Mouse (Mus musculus) spleen, adult 12 weeks (tissue): Measurements from ENCODE around the gene Stxbp4.

Source experiments
- DNase-seq: peaks from one replicate; pipeline ENCODE4 v3.0.0; 2022; ENCODE audit warnings: low spot score

The Stxbp4 gene

DNA sequence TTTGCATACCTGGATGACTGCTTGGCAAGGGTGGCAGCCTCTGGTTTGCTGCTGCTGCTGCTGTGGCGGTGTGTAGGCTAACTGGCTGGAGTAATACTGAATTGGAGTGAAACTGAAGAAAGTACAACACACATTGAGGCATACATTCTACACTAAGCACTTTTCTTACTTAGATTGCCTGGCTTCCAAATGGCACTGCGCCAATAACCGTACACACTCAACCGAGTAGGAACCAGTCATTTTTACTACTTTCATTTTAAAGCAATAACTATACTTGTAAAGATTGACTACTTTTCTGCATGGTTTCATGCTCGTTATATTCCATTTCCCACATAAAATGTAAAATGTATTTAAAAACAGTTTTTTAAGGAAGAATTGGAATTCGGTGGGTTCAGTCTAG lies 11.9 kb upstream of the Stxbp4 start:
- DNase-seq: no peak

DNA sequence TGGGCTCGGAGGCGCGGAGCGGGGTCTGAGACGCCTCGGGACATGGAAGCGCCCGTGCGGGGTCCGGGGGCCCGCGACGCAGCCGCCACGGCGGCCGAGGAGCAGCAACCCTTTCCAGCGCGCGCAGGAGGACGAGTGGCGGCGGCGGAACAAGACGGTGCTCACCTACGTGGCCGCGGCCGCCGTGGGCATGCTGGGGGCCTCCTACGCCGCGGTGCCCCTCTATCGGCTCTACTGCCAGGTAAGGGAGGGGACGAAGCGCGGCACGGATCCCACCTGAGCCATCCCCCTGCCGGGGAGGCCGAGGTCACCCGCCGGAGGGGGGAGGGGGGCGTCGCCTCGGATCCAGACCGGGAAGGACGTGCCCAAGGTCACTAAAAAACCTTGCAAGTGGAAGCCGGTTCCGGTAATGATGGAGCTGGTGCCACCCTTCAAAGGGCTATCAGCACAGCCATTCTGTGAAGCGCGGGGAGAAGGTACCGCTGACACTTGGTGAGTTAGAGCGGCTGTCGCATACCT lies 487 bp upstream of the Stxbp4 start:
- DNase-seq: no peak

DNA sequence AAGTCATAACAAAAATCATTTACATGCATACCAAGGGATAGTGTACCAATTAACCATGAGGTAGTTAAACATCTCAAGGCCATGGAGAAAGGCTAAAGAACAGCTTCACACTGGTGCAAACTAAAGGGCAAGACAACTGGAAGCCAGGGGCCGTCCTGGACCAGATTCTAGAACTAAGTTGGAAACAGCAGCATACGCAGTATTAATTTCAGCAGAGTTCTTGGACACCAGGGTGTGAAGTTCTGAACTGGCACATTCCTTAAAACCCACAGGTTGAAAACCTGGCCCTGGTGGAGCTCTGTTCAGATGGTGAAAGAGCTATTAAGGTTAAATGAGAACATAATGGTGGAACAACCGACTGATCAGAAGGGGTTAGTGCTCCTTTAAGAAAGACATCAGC lies 3.2 kb downstream of the Stxbp4 start:
- DNase-seq: no peak

DNA sequence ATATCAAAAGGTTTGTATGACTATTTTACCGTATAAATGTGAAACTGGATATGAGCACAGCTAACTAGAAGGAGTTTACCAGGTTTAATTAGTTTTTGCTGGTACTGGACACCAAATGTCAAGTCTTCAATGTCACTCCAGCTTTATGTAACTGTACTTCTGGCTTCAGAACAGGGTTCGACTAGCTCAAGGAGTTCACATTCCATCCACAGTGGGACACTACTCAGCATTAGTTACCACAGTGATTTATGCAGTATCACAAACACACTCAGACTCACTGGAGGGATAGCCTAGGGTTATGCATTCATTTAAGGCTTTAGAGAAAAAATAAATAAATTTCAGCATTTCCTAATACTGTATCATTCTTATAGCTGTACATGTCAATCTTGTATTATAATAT lies 5.4 kb downstream of the Stxbp4 start:
- DNase-seq: no peak

DNA sequence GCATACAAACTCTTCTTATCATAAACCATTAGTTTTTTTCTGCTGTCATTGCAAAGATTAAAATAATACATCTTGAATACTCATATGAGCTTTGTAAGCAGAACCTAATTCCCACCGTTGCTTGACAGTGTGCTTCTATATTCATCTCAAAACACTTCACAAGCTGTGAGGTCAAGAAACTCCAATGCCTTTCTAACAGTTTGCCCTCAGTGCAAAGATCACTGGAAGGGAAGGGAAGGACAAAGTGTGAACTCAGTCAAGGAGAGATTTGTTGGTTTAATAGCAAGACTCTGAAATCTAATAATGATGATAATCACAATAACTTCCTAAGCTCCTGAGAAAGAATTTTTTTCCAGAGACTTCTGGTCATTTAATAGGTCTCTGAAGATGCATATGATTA lies 10.1 kb downstream of the Stxbp4 start:
- no peak for DNase-seq

DNA sequence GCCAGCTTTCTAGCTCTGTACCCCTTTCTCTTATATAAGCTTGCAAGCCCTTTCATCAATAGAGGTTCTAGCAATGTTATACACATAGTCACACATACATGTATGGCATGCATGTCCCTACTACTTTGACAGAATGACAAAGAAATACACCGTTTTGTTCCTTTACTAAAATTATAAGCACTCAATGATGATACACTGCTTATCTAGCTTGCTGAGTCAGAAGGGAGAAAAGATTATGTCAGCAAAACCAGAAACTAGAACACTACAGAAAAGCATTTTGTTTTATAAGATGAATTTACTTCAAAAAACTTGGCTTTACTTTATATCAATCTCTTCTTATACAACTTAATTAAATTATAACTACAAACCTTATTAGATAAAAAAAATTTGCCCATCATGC lies 12.7 kb downstream of the Stxbp4 start:
- no peak for DNase-seq

DNA sequence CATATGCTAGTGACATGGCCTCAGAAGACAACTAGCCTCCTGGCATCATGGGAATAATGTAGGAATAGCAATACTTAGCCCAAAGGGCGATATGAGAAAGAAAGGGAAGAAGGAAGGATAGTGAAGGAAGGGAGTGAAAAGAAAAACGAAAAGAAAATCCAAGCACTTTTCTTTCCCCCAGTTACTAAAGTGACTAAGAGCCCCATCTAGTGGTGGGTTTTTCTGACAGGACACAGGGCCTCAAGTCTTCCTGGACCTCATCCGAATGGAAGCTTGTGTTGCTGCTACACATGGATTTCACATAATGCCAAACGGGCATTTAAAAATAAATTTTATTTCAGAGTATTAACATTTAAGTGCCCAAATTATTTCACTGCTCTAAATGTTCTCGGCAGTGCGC lies 14.4 kb downstream of the Stxbp4 start:
- no peak for DNase-seq

DNA sequence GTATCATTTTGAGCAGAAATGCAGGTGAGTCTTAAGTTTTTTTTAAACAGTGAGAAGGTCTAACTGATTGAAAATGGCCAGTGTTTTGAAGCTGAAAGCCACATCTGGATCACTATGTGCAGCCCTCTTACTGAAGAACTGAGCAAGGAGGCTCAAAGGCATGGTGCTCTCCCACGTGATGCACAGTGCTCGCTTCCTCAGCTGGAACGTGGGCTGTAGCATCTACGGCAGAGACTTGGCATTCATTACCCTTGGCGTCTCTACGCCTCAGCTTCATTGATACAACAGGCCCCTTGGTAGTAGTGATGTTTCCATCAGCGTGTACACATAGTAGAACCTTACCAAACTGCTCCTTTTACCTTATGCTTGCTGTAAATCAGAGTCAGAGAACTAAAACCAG lies 15.4 kb downstream of the Stxbp4 start:
- no peak for DNase-seq

DNA sequence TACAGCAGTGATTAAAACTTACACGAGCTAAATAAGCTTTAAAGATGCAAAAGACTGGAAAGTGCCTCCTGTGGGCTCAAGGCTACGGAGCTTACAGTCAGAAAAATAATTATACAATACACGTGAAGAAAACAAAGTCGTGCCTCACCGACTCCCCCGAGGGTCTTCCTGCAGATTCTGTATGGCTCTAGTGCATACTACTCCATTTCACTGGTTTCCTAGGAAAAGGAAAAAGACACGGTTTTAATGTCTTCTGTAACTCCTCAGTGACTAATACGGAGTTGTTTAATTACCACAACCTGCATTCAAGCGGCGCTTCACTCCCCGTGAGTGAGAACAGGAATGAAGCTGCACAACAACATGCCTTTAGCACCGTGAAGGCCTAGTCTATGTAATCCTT lies 15.8 kb downstream of the Stxbp4 start:
- DNase-seq: no peak

DNA sequence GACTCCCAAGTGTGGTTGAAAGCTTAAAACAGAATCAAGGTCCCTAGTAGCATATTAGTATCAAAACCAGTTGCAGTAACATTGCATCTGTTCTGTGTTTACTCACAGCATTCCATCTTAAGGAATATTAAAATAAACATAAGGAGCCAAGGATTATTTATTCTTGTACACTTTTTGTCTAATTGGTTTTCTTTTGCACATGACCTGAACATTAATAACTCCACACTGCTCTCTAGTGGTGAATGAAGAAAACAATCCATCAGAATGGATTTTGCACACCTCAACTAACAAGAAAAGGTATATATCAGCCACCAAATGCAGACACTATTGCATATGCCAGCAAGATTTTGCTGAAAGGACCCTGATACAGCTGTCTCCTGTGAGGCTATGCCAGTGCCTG lies 21.5 kb downstream of the Stxbp4 start:
- DNase-seq: no peak

DNA sequence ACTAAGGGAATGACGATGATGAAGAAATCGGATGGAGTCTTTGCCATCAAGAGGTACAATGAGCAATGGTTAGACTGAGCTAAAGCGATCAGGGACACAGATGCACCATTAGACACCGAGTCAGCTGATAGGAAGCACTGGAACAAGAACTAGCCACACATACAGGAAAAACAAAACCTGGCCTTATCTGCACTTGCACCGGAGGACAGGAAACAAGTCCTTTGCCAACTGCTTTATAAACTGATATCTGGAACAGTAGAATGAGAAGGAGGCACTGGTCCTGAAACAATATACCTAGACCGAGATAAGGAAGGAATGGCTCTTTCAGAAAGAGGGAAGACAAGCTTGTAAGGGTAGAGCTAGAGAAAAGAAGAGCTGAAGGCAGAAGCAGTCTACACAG lies 23.1 kb downstream of the Stxbp4 start:
- DNase-seq: no peak

DNA sequence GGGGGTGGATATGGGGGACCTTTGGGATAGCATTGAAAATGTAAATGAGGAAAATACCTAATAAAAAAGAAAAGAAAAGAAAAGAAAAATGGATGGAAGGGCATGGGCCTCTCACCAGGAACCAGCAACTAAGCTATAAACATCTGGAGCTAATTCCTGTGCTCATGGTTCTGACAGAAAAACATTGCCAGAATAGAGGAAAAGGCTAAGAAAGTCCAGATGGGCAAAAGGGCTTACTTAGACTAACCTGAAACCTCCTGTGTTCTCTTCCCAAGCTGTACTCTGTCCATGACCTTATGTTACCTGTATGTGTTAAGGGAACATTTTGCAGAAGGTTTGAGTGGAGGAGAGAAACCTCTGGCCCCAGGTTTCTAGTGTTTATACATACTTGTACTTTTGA lies 25.8 kb downstream of the Stxbp4 start:
- DNase-seq: no peak

DNA sequence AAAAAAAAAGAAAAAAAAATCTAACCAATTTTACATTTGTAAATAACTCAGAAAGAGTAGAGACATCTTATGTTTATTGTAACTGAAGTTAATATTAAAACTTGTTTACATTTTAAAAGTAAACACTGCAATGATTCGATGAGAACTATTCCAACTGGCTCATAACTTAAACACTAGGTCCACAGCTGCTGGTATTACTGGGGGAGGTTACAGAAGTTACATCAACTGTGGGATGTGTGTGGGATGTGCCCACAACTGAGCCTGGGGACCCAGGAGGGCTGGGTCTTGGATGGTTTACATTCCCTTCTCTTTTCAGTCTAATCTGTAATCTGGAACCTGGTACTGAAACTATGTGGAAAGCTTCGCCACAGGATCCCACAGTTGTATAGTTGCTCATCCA lies 34.8 kb downstream of the Stxbp4 start:
- DNase-seq: no peak

DNA sequence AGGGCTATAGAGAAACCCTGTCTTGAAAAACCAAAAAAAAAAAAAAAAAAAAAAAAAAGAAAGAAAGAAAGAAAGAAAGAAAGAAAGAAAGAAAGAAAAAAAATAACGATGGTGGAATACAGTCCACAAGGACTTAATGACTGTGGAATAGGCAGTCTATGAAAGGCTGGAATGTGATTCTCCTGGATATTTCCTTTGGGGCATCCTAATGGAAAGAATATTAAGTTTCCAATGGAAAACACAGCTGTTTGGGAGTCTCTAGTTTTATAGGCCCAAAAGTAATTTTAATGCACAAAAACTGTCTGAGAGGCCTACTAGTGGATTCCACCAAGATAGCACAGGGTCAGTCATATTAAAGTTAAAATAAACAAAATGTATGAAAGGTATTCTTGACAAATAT lies 42.1 kb downstream of the Stxbp4 start:
- DNase-seq: no peak

DNA sequence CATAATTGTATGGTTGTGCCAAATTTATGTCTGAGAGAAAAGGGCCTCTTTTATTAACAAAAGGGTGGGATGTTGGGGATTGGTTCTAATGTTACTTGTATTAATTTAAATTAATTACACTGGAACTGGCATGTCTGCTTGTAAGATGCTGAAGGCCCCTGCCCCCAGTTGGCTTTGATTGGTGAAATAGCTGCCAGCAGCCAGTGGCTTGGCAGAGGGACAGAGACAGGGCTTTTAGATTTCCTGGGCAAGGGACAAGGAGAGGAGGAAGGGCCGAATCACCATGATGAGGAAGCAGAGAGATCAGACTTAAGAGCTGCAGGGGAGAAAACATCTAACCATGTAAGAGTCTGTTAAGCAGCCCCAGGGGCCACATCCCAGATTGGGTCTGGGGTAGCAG lies 46.9 kb downstream of the Stxbp4 start:
- no peak for DNase-seq

DNA sequence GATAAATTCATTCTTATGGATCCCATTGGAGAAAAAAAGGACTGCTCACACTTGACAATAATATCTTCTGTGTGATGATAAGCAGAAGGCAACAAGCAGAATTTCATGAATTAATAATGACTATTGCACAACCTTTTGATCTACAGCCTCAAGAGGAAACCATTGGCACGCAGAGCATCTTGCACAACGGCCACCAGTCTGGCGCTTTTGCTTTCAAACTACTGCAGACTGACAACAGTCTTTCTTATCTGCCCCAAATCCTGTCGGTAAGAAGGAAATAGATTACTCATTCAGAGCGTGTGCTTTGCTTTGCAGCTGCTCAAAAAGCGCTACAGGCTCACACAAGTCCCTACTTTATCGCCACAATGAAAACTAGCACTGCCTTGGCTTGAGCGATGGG lies 51.7 kb downstream of the Stxbp4 start:
- DNase-seq: no peak

DNA sequence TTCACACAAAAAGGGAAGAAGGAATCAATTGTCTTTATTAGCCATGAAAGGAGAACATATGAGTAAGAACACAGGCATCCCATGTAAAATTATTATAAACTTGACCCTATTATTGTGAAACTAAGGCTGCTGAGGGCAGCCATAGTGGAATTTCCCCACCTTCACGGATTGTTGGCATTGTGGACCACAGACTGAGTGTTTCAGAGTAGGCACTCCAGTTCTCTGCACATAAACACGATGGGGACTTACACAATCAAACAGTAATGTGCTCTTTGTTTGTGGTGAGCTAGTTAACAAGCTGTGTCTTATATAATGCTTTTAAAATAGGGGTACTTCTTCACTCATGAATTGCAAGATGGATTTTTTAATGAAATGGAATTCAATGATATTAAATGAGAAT lies 52.1 kb downstream of the Stxbp4 start:
- no peak for DNase-seq

DNA sequence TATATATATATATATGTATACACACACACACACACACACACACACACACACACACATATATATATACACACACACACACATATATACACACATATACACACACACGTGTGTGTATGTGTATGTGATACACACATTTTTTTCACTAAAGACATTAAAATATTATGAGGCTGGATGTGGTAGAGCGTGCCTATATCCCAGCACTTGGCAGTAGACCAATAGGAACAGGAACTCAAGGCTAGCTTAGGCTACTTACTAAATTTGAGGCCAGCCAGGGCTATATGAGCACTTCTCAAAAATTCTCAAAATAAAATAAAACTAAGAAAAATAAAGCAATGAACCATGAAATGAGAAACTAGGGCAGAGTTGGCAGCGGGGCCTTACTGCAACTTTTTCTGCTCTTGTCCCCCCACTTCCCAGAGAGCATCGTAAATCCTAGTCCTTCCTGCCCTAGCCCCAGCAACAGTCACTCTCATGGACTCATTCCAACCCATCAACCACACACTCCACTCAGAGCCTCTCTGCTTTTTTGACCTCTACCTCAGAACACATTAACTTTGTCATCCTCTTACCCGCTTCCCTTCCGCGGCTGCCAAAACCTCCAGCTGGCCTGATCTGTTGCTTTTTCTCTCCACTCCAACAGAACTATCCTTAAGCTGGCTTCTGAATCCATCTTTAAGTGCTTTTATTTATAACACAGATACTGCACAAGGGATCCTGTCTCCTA lies 60.7 kb downstream of the Stxbp4 start:
- DNase-seq: no peak

DNA sequence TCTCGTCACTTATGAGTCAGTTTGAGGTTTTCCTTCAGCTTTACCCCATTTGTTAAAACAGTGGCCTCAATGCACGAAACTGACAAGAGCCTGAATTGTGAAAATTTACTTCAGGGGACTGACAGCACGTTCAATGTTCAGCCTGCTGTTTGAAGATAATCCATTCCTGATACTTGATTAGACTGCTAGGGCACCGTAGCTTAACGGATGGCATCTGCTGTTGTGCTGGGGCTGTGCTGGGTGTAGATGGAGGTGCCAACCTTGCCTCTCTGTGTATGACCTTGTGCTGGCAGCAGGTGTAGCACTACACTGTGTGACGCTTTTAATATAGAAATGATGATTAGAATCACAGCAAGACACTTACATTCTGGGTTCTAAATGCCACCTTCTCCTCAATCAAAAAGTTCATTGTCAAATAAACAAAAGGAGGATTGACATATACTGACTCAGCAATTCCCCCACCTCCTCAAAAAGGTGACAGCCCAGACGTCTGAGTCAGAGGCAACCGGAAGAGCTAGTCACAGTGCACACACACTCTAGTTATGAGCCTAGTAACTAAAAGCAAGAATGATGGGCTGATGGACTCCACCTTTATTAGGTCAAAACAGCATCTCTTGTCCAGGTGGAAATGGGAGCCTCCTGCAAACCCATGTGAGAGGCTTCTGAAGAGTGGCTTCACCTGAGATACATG lies 61.5 kb downstream of the Stxbp4 start:
- DNase-seq: no peak

DNA sequence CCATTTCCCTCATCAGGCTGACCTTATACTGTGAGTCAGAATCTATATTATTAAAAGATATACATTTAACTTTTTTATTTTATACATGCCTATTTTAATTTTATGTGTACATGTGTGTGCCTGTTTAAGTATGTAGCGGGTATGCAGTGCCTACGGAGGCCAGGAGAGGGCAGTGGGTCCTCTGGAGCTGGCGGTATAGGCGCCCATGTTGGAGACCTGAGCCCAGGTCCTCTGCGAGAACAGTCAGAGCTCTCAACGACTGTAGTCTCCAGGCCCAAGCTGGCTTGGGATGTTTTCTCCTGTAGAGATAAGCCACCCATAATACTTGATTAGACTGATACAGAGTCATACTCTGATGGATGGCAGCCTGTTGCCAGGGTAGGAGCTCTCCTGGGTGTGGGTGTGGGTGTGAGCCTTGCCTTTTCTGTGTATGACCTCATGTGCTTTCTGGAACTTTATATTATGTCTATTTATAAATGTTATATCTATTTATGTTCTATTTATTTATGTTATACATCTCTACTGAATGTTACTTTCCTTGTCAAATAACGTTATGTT lies 62.3 kb downstream of the Stxbp4 start:
- DNase-seq: no peak

DNA sequence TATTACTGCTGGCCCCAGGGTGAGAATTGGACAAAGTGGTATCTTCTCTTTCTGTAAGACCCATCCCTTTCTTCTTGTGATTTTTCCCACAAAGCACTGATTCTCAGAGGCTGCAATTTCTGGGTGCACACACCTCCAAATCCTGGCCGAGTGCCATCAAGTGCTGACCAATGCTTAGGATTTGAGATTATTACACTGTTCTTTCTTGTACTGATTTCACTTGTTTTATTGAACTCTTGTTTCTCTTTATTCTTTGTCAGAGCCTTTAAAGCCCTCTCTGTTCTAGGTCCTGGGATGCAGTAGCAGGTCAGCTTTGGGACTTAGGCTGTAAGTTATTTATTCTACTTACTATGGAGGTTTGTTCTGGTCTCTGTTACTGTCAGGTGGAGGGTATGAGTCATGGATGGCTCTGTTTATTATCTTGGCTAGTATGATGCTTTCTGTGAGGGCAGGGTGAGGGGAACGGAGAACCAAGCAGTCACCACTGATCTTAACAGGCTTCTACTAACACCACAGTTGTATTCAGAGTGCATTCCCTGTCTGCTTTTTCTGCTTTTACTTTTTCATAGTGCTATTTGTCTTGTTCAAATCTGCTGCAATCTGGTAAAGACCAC lies 67.1 kb downstream of the Stxbp4 start:
- no peak for DNase-seq

DNA sequence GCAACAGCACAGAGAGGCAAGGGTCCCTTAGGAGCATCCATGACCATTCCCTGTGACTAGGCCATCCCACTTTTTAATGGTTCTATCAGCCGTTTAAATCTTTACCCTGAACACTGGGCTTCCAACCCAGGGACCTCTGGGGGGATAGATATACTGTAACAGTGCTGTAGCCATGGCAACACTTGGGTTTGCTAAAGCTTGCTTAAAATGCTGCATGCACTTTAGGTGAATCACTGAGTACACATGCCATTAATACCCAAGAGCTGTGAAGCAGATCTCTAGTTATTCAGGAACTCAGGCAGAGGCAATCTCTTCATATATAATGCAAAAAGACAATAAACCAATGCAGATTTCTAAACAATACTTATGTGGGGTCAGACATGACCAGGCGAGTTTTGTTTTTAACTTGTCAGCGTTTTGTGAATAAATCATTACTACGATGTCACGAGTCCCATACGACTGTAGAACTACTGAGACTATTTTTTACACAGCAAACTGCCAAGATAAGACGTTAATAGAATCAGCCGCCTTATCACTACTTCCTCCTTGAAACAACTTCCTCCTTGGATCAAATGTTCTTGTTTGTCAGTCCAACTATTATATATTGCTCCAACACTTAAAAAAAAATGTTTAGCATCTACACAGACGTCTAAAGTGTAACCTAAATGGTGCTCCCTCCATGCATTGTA lies 79.4 kb downstream of the Stxbp4 start:
- no peak for DNase-seq

DNA sequence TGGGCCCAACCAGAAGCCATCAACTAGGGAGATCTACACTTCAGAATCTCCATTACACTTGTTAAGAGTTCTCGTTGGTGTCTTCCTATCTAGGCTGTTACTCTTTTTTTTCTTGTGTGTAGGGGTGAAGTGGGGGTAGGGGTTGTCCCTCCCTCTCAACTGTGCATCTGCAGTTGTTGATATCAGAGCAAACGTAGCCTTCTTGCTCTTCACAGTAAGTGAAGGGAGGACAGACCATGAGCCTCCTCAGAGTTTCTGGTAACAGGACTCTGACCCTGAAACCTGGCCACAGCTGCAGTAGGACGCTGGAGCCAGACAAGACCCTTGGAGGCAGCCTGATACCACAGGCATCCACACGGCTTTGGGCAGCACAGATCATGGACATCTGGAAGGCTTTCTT lies 81.4 kb downstream of the Stxbp4 start:
- no peak for DNase-seq
